Mouse (Mus musculus) heart, adult 8-10 months (tissue): ENCODE data around the gene Secisbp2. TPM values are rescaled to one million over a fixed set of nuclear protein-coding genes. Genes with fewer than 3 reads are reported as not detected.

Experiments used
- DNase-seq: peaks from one replicate; pipeline ENCODE4 v3.0.0; 2022; ENCODE audit warnings: low spot score
- total RNA-seq, 4 experiments: library from RNA; stranded (reverse); gene quantifications; 2 replicates each; pipeline ENCODE4 v1.2.4; 2022

Gene Secisbp2
- total RNA-seq, 4 experiments from 2014 or later = 10.8 to 13.7 (median 11.3) TPM

DNA sequence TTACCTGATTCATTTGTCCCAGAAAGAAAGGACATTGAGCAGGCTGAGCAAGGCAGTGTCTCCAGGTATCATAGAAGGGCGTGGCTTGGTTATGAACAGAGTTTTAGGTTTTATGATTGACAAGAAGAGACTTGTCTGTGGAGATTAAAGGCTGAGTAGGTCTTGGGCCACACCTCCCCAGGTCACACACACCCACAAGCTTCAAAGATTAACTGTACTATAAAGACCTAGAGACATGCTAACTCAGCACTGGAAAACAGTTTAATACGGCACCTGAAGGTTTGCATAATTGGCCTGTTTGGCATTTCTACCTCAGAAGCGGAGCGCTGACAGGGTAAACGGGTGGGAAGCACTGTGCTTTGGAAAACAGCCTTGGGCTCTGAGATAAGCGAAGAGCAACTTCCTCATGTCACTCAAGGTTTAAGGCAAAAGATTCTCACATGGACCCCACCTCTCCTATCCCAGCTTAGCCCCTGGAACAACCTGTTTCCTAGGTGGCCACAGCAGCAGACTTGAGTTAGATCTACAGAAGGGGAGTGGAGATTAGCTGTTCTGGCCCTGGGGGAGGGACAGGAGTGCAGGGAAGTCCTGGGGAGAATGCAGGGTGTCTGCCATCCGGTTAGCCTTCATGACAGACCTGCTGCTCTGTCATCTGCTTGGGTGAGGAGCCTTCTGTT, 33.9 kb downstream of the Secisbp2 start:
- DNase-seq = no peak

DNA sequence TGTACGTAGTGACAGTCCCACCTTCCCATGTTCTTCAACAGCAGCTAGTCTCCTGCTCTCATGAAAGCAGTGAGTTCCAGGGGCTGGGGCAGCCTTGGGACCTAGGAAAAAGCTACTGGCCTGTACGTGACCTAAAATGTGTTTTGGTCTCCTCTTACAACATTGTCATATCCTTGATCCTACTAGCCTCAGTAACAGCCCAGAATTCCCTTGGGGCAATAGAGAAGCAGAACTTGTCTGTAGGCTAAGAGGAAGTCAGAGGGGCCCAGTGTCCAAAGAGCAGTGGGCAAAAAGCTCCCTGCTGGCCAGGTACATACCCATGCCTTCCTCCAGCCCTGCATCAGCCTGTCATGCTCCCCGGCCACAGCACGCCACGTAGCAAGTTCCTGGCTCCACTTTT, 35.5 kb downstream of the Secisbp2 start:
- DNase-seq = no peak

GRCm38 (mm10) chr13:51688688-51689087, 37.2 kb downstream of the Secisbp2 start:
- no peak for DNase-seq

DNA sequence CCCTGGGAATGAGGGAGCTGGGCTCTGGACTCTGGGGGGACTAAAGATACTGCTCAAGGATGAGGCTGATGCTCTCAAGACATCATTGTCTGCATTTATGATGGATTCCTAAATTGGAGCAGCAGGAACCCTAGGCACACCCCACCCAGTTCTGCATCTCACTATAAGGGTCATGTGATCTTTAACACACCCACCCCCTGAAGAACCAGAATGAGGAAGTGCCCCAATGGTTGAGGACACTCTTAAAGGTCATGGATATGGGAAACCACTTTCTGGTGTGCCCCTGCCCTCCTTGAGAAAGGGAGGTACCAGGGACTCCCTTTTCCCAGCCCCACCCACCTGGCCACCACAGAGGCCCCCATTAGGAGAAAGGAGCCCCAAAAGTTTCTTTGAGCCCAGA, 45.0 kb downstream of the Secisbp2 start:
- no peak for DNase-seq

- no peak for DNase-seq
Observed at GRCm38 (mm10) chr13:51697455-51697854, 46.0 kb downstream of the Secisbp2 start.

DNA sequence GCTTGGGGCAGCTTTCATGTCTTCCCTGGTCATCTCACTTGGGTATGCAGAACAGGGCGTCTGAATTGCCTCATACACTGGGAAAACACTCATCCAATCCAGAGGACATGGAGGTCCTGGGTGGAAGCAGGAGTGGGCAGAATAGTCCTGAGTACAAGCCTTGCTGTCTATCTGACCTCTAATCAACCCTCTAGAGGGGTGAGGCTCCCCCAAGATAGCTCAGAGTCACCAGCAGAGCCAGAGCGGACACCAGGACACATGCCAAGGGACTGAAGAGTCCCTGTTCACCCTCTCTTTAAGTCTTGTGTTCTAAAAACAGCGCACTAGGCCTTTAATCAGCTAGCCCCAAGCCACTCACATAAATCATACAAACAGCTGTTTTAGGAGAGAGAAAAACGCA, 46.4 kb downstream of the Secisbp2 start:
- DNase-seq = no peak

- DNase-seq = no peak
Observed at GRCm38 (mm10) chr13:51698318-51698717, 46.8 kb downstream of the Secisbp2 start.

DNA sequence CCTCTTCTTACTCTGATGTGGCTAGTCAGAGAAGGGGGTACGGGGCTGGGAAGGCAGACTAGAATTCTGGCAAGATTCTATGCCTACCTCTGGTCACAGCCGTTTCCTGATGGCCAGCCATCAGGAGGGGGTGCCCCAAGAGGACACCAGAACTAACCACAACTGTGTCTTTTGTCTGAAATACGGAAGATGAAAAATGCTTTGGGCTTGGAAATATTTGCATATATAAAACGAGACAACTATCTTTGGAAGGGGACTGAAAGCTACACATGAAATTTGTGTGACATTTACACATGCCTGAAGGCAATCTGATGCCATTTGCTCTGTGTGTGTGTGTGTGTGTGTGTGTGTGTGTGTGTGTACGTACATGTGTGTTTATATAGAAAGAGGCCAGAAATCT, 52.4 kb downstream of the Secisbp2 start:
- DNase-seq = no peak

- DNase-seq = no peak
Observed at GRCm38 (mm10) chr13:51705882-51706854, 54.7 kb downstream of the Secisbp2 start.

DNA sequence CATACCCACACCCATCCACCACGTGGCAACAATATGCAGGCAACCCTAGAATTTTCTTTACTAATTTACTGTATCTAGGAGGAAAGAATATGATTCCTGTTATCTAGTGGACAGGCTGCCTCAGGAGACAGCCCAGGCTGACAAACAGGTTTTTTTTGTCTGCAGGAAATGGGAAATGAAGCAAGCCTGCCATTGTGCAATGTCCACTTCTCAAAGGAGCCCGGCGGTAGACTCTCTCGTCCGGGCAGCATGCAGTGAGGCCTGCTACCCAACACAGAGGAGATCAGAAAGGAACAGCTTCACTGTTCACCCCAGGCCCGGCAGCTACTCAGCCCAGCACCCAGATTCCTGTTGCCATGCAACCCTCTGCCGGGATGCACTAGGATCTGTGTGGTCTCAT, 59.2 kb downstream of the Secisbp2 start:
- no peak for DNase-seq

GRCm38 (mm10) chr13:51712022-51712421, 60.5 kb downstream of the Secisbp2 start:
- DNase-seq = no peak

DNA sequence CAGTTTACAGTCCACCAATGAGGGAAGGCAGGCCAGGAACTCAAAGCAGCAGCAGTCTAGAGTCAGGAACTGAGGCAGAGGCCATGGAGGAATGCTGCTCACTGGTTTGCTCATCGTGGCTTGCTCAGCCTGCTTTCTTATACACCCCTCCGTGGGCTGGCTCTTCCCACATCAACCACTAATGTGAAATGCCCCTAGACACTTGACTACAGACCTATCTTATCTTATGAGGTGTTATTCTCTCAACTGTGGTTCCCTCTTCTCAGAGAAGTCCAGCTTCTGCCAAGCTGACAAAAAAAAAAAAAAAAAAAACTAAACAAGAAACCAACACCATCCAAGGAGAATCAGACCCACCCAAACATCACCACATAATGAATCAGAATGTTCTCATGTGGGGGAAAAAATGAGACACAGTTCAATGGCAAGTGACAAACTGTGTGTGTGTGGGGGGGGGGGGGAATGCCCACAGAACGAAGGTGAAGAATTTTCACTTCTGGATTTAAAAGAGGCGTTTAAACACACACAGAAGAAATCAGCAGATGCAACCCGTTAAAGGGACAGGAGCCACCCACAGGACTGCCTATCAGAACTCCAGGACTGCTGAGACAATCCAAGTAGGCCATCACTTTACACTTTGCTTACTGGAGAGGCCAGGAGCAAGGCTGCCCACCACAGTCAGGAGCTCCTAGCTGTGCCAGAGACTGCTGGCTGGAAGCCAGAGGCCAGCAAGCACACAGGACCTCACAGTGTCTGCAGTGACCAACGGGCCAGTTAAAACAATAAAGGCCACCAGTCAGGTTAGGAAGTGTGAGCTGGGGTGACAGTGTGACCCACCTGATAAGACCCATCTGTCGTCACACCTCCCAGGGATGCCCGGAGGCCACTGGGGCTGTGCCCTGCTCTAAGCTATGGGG, 65.1 kb downstream of the Secisbp2 start:
- DNase-seq = peak; percentile 31

DNA sequence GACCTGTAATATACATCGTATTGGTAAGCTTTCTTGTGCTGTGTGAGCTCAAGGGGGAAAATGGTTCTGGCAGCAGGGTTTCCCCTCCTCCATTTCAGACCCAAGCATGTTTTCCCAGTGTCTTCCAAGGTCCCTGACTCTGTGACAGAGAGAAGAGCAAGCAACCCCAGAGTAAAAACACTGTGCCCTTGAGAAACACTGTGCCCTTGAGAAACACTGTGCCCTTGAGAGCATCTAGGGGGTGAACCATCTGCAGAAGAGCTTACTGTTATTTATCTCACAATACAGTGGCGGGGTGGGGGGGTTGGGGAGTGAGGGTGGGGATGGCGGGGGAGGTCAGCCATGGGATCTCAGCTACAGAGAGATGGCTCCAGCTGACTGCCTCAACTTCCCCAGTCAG, 67.8 kb downstream of the Secisbp2 start:
- no peak for DNase-seq

GRCm38 (mm10) chr13:51720556-51720955, 69.1 kb downstream of the Secisbp2 start:
- DNase-seq = no peak

GRCm38 (mm10) chr13:51723114-51723513, 71.6 kb downstream of the Secisbp2 start:
- DNase-seq = no peak

DNA sequence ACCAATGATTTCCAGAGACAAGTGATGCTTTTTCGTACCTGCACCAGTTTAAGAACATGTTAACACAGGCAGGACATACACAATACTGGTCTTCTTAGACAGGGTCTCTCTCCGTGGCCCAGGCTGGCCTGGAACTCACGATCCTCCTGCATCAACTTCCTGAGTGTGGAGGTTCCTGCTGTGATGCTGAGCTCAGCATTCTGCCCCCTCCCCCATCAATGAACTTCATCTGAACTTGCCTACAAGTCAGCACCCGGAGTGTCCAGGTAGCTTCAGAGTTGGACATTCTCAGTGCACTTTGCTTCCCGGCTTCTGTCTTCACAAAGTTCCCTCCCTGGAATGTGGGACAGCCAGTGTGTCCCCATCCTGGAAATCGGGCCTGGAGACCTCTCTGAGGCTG, 73.1 kb downstream of the Secisbp2 start:
- DNase-seq = no peak

DNA sequence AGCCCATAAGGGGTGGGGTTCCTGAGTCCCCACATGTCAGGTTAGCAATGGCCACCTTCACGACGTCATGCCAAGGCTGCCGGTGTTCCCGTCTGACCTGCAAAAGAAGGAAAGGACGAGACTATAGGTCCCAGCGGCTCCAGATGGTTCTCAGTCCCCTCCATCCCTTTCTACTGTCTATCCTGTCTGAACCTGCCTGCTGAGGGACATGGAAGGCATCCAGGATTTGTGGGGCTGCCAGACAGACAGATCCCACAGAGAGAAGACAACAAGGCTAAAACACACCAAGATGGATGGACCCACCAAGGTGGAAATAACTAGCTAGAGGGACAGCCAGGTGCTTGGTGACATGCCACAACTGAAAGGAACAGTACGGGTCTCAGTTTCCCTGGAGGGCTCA, 73.9 kb downstream of the Secisbp2 start:
- no peak for DNase-seq

GRCm38 (mm10) chr13:51725926-51726574, 74.6 kb downstream of the Secisbp2 start:
- DNase-seq = no peak

DNA sequence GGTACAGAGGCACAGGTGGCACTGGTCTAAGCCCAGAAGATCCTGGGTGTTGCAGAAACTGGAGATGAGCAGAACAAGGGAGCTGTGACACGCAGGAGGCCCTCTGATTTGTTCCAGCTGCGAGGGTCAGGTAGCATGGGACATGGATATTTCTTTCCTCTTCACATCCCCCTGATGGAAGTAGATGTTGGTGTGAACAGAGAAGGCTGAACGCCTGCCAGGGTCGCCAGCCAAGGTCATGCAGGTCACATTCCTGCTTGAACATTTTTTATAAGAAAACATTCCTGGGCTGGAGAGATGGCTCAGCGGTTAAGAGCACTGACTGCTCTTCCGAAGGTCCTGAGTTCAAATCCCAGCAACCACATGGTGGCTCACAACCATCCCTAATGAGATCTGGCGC, 75.9 kb downstream of the Secisbp2 start:
- no peak for DNase-seq

DNA sequence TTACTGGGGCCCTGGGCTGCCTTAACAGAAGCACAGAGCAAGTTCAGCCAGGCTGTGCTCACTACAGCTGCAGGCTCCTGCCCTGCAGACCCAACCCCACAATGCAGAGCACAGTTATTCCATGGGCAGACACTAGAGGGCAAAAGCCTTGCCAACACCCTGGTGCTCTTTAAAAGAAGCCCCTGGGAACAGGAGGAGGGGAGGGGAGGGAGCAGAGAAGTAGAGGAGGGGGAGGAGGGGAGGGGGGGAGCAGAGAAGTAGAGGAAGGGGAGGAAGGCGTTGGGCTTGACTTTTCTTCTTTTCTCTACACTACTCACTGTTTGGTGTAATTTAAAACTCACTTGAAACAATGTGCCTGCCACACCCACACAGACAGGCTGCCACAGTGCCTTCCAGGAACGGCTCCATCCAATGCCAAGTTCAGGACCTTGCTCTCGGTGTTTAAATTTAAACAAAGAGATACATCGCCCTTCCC, 78.4 kb downstream of the Secisbp2 start:
- no peak for DNase-seq

GRCm38 (mm10) chr13:51731474-51731873, 80.0 kb downstream of the Secisbp2 start:
- DNase-seq = no peak
